Mouse (Mus musculus): Measurements from ENCODE around the gene Cgnl1. TPM values are rescaled to one million over a fixed set of nuclear protein-coding genes. Genes with fewer than 3 reads are reported as not detected.

The Cgnl1 gene
- total RNA-seq, 2 experiments from 2014 or later = 11.4 to 11.5 TPM

DNA sequence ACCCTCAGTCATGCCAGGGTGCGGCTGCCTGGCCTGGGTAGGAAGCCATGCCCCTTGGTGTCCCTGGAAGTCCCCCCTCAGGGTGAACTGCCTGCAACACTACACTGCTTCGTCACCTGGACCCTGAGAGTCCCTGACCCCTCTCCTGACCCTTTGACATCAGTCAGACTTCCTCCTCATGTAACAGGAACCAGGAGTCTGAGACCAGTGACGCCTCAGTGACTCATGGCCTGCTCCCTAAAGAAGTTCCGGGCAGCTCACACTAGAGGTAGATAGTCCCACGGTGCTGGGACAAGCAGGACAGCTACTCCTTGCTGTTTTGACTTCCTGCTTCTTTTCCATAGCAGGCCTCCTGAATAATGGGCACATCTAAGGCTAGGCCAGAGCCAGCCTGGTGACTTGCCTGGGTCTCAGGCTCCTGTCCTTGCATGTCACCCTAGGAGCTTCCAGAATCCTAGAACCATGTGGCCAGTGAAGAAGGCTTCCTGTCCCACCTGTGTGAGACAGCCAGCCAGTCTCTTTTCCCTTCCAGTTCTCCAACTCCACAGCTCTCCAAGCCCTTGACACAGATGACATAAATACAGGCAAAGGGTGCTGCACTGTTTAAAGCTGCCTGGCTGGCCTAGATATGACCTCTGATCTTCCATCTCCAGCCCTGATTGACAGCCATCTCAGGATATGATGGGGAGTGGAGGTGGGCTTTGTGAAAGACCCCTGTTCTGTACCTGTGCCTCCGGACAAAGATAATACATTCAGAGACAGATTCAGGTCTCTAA lies 34.4 kb upstream of the Cgnl1 start:
- DNase-seq (ENCODE audit: extremely low spot score in 1 of 2, low spot score in 2 of 2) = no peak
- H3K4me3 ChIP-seq = no peak overlapping the region
- intact Hi-C loops (cut with DNase I) = loop anchor here (1.0 kb wide), 1 partner anchor 160 kb away; no protein-coding TSS in a partner anchor
- H3K27ac ChIP-seq = no peak overlapping the region
- no peak for TF ChIP-seq CTCF (IDR thresholded peaks at IDR 0.05)

DNA sequence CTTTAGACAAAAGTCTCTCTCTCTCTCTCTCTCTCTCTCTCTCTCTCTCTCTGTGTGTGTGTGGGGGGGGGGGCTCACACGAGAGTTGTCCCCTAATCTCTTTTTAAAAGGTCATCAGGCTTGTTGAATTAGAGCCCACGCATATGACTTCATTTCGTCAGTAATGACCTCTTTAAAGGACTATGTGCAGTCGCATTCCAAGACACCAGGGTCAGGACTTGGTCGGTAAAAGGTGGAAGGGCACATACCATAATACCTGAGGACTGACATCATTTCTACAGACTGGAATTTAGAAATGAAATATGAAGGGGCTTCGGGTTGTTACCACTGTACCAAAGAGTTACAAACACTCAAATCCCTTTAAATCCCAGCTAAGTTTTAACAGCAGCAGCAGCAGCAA lies 32.7 kb upstream of the Cgnl1 start:
- Histone ChIP-seq H3K4me3 (no peak overlapping the region), H3K27ac (no peak overlapping the region)
- intact Hi-C loops (cut with DNase I) = no loop called here
- TF ChIP-seq CTCF (IDR thresholded peaks at IDR 0.05) = no peak
- no peak for DNase-seq (ENCODE audit: extremely low spot score in 1 of 2, low spot score in 2 of 2)

DNA sequence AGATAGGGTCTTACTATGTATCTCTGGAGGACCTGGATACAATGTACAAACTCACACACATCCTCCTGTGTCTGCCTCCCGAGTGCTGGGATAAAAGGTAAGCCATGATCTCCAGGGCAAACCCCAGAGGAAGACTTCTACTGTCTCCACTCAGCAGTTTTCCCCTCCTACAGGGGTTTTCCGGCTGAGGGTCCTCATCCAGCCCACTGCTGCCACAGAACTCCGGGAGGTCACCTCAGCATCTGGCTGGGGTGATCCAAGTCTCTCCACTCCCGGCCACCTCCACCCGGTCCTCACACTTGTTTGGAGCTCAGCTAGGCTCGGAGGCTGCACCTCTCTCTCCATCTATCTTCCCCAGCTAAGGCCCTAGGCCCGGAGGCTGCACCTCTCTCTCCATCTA lies 31.9 kb upstream of the Cgnl1 start:
- TF ChIP-seq CTCF (IDR thresholded peaks at IDR 0.05) = no peak
- intact Hi-C loops (cut with DNase I) = no loop called here
- no peak for DNase-seq (ENCODE audit: extremely low spot score in 1 of 2, low spot score in 2 of 2)
- H3K4me3 ChIP-seq = no peak overlapping the region
- no peak overlapping the region for H3K27ac ChIP-seq

DNA sequence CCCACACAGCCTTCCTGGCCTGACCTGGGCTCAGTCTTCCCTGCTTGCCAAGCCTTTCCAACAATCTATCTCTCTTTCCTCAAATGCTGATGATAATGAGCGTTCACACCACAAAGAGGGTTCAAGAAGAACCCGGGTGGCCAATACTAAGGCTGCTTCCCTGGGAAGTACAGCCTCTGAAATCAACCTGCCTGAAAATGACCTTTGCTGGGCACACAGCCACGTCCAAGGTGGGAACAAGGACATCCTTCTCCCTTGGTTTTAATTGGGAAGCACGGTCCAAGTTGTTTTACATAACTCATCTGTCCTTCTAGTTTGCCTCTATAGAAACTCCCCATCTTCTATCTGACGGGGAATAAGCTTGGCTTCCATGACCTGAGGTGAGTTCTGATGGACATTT lies 28.2 kb upstream of the Cgnl1 start:
- H3K27ac ChIP-seq = no peak overlapping the region
- no peak for TF ChIP-seq CTCF (IDR thresholded peaks at IDR 0.05)
- intact Hi-C loops (cut with DNase I) = no loop called here
- DNase-seq (ENCODE audit: extremely low spot score in 1 of 2, low spot score in 2 of 2) = no peak
- H3K4me3 ChIP-seq = no peak overlapping the region

DNA sequence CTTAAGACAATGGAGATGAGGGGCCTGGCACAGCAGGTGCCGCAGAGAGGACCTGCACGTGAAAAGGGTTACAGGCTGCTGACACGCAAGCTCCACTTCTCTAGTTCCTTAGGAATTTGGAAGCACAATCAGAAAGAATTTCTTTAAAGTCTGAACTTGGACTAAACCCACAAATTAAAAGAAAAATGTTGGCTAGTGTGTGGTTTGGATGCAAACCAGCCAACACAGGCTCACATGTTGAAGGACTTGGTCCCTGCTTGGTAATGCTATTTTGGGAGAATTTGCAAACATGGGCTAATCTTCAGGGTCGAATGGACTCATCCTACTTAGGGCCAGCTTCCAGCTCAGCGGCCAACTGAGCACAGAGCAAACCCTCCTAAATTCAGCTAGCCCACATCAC lies 26.8 kb upstream of the Cgnl1 start:
- TF ChIP-seq CTCF (IDR thresholded peaks at IDR 0.05) = no peak
- intact Hi-C loops (cut with DNase I) = no loop called here
- H3K4me3 ChIP-seq = no peak overlapping the region
- no peak for DNase-seq (ENCODE audit: extremely low spot score in 1 of 2, low spot score in 2 of 2)
- no peak overlapping the region for H3K27ac ChIP-seq

DNA sequence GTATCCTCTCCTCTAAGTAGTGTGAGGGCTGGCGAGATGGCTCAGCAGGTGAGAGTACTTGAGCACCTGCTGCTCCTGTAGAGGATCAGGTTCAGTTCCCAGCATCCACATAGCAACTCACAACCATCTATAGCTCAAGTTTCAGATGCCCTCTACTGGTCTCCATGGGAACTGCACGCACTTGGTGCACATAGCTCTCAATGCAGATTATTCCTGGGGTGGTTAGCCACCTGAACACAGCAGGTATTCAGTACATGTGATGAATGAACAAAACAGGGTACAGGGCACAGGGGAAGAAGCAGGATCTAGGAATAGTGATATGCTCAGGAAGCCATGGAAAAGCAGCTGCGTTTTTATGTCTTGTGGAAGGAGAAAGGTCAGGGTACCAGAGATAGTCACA lies 6.0 kb upstream of the Cgnl1 start:
- no peak for DNase-seq (ENCODE audit: extremely low spot score in 1 of 2, low spot score in 2 of 2)
- intact Hi-C loops (cut with DNase I) = no loop called here
- TF ChIP-seq CTCF (IDR thresholded peaks at IDR 0.05) = peak; percentile 20
- Histone ChIP-seq H3K4me3 (no peak overlapping the region), H3K27ac (no peak overlapping the region)

DNA sequence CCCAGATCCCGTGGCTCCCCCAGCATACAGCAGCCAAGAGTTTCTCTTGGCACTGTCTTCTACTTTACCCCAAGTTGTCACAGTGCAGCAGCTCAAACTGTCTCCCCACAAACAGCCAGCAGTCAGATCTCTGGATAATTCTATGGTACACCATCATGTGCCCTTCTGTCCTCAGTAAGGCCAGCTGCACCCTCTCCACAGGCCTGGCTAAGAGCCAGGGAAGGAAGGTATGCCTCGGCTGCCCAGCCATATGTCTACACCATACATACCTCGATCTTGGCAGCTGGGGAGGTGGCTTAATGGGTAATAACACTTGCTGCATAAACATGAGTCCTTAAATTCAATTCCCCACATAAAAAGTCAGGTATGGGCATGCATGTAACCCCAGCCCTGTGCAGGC lies 4.9 kb upstream of the Cgnl1 start:
- TF ChIP-seq CTCF (IDR thresholded peaks at IDR 0.05) = no peak
- Histone ChIP-seq H3K27ac (no peak overlapping the region), H3K4me3 (no peak overlapping the region)
- no peak for DNase-seq (ENCODE audit: extremely low spot score in 1 of 2, low spot score in 2 of 2)
- intact Hi-C loops (cut with DNase I) = no loop called here

DNA sequence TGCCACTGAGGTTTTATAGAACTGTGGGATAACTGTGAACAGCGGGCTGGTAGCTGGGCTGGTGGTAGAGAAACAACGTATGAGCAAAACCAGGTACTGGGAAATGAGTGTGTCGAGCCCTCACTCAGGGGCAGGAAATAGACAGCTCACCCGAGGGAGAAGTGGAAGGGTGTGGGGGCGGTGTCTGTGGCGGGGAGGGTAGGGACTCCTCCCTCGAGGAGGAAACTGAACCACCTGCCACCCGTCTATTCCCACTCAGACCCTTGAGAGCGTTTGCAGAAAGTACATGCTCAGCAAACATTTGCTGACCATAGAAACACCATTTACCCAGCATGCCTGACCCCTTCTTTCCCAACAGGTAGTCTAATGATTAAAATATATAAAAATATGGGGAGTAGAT lies 2.2 kb upstream of the Cgnl1 start:
- no peak for TF ChIP-seq CTCF (IDR thresholded peaks at IDR 0.05)
- DNase-seq (ENCODE audit: extremely low spot score in 1 of 2, low spot score in 2 of 2) = no peak
- Histone ChIP-seq H3K4me3 (no peak overlapping the region), H3K27ac (no peak overlapping the region)
- intact Hi-C loops (cut with DNase I) = no loop called here

DNA sequence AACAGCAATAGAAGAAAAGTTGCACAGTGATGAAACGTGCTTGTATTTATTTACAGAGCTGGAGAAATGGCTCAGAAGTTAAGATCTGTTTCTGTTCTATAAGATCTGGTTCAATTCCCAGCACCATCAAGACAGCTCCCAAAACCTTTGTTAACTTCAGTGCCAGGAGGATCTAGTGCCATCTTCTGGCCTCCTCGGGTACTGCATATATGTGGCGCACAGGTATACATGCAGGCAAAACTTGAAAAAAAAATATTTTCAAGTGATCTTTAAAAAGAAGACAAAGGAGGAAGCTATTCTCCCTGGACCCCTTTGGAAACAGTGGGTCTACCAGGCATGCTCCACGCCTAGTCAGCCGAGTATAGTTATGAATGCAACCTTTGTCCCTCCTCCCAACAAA lies 936 bp upstream of the Cgnl1 start:
- no peak for DNase-seq (ENCODE audit: extremely low spot score in 1 of 2, low spot score in 2 of 2)
- TF ChIP-seq CTCF (IDR thresholded peaks at IDR 0.05) = peak; percentile 57
- no peak overlapping the region for H3K27ac ChIP-seq
- intact Hi-C loops (cut with DNase I) = no loop called here
- no peak overlapping the region for H3K4me3 ChIP-seq

DNA sequence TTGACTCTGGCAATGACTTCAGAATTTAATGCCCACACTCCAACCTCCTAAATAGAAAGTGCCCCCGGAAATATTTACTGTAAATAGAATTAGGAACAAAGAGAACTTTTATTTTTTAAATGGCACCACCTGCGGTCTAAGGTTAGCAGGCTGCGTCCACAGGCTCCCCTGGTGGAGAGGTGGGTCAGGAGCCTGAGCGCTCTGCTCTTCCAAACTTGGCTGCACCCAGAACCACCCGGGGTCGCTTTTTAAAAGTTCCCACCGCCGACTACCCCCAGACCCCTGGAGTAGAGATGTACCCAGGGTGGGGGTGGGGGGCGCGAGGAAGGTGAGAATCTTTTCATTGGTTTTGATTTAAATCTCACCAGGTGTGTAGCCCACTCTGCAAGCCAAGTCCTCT lies 918 bp downstream of the Cgnl1 start:
- DNase-seq (ENCODE audit: extremely low spot score in 1 of 2, low spot score in 2 of 2) = no peak
- Histone ChIP-seq H3K4me3 (peak overlapping the region; percentile 54), H3K27ac (no peak overlapping the region)
- intact Hi-C loops (cut with DNase I) = no loop called here
- TF ChIP-seq CTCF (IDR thresholded peaks at IDR 0.05) = no peak; the same call in 1 of the 2 replicates

DNA sequence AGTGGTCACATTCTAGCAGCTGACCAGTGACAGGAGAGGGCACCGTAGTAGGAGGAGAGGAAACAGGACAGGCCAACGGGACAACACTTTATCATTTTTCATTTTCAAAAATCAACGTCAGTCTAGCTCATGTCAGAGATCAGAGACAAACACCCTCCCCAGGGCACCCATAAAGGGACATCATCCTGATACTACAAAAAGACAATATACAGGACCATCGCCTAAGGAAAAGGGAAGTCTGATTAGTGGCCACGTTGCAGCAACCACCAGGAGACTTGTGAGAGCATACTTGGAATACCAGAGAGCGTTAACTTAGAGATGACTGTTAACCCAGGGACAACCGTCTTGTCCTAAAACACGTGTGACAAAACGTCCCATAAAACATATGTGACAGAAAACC lies 1.7 kb downstream of the Cgnl1 start:
- Histone ChIP-seq H3K4me3 (no peak overlapping the region), H3K27ac (no peak overlapping the region)
- intact Hi-C loops (cut with DNase I) = no loop called here
- no peak for DNase-seq (ENCODE audit: extremely low spot score in 1 of 2, low spot score in 2 of 2)
- TF ChIP-seq CTCF (IDR thresholded peaks at IDR 0.05) = no peak

DNA sequence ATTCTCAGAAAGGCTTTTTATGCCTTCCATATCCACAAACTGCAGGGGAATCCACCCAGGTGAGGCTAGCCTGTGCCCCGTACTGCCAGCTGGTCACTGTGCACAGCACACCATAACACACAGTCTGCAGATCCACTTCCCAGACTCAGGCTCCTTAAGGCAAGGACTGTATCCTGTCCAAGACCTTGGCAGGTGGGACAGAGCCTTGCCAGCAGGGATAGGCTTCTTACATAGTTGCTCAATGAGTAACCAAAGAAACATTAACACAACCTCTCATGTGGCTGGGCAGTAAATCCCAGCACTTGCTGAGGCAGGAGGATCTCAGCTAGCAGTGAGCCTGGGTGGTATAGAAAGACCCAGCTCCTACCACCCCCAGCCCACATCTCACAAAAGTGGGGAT lies 3.3 kb downstream of the Cgnl1 start:
- DNase-seq (ENCODE audit: extremely low spot score in 1 of 2, low spot score in 2 of 2) = no peak
- H3K27ac ChIP-seq = no peak overlapping the region
- no peak for TF ChIP-seq CTCF (IDR thresholded peaks at IDR 0.05)
- intact Hi-C loops (cut with DNase I) = no loop called here
- no peak overlapping the region for H3K4me3 ChIP-seq

DNA sequence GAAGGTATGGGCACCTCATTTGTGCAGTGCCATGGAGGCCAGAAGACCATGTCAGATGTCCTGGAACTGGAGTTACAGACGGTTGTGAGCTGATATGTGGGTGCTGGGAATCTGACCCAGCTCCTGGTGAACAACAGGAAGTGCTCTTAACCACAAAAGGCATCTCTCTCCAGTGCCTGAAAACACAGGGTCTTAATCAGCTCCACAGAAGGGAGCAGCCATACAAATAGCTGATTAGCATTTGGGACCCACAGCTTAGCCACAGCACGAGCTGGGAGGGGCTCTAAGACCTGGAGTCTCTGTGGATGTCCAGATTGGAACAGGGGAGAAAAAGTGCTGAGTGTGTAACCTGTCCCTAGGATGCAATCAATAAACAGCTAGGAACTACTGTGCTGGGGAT lies 4.5 kb downstream of the Cgnl1 start:
- Histone ChIP-seq H3K27ac (no peak overlapping the region), H3K4me3 (no peak overlapping the region)
- intact Hi-C loops (cut with DNase I) = no loop called here
- DNase-seq (ENCODE audit: extremely low spot score in 1 of 2, low spot score in 2 of 2) = no peak
- TF ChIP-seq CTCF (IDR thresholded peaks at IDR 0.05) = no peak

All from left cerebral cortex, adult 2 months (tissue).